Mouse (Mus musculus) forebrain, embryonic 14.5 days (tissue): ENCODE data around the gene Alkal2. TPM values are rescaled to one million over a fixed set of nuclear protein-coding genes. Genes with fewer than 3 reads are reported as not detected.

ENCODE experiments used
- ATAC-seq: fragments of 200-750 bp; cut with Nextera tagmentation; 2 replicates; pipeline ENCODE4 v1.8.0; 2017; ENCODE audit warnings: mild to moderate bottlenecking, moderate library complexity
- DNase-seq: peaks from one replicate; pipeline ENCODE4 v3.0.0-alpha.2; 2015; ENCODE audit warnings: low spot score
- H3K27ac ChIP-seq: fragments of 300-500 bp; sonication (generic); 2 replicates; pipeline ENCODE4 v1.5.1; 2014; ENCODE audit warnings: low read depth, mild to moderate bottlenecking, control low read depth, low read length, moderate library complexity
- H3K27me3 ChIP-seq: fragments of 300-500 bp; sonication (generic); replicated peaks from 2 replicates; pipeline ENCODE4 v1.6.1; 2014; ENCODE audit warnings: low read length, control low read depth, mixed read lengths; ENCODE audit not compliant: control insufficient read depth, insufficient read depth
- H3K36me3 ChIP-seq: fragments of 300-500 bp; sonication (generic); 2 replicates; pipeline ENCODE4 v1.6.1; 2014; ENCODE audit warnings: low read length, control low read depth; ENCODE audit not compliant: control insufficient read depth, insufficient read depth
- H3K4me1 ChIP-seq: fragments of 300-500 bp; sonication (generic); 2 replicates; pipeline ENCODE4 v1.6.1; 2014; ENCODE audit warnings: antibody characterized with exemption, low read length, control low read depth; ENCODE audit not compliant: control insufficient read depth, insufficient read depth
- H3K4me2 ChIP-seq: fragments of 300-500 bp; sonication (generic); 2 replicates; pipeline ENCODE4 v1.6.1; 2014; ENCODE audit warnings: mild to moderate bottlenecking, control low read depth, low read length
- H3K4me3 ChIP-seq: fragments of 300-500 bp; sonication (generic); 2 replicates; pipeline ENCODE4 v1.5.1; 2014; ENCODE audit warnings: low read depth, low read length, control low read depth
- H3K9ac ChIP-seq: fragments of 300-500 bp; sonication (generic); 2 replicates; pipeline ENCODE4 v1.6.1; 2014; ENCODE audit warnings: mild to moderate bottlenecking, low read length, control low read depth, moderate library complexity
- H3K9me3 ChIP-seq: fragments of 300-500 bp; sonication (generic); replicated peaks from 2 replicates; pipeline ENCODE4 v1.6.1; 2016; ENCODE audit warnings: low read length, control low read depth, mixed read lengths; ENCODE audit not compliant: control insufficient read depth
- WGBS: fragments of 180-500 bp; shearing (Covaris S2); extraction: QIAGEN DNeasy Blood & Tissue Kit; methylation state at CpG from one replicate; pipeline ENCODE4 v1.1.7; 2014; 5-methylcytosine and 5-hydroxymethylcytosine counted together
- polyA plus RNA-seq: library from polyadenylated mRNA; unstranded; fragments of >200 nt; fragmentation: Nextera tagmentation; extraction: Ambion mirVana; gene quantifications from 2 replicates; pipeline ENCODE4 v1.2.1, GENCODE M21; 2014

The Alkal2 gene
- polyA plus RNA-seq, 1 experiment from 2014 or later: not detected

- 22% methylated on average over 4 of the region's 4 CpGs for WGBS
- Histone ChIP-seq H3K4me2 (peak overlapping the region; percentile 96), H3K36me3 (no peaks in the 10 kb centered on the region), H3K4me1 (peaks cover 4% of the 10 kb centered on the region; the same call in 1 of the 2 replicates), H3K9me3 (no peaks in the 10 kb centered on the region), H3K9ac (peak overlapping the region; percentile 54), H3K27ac (no peak overlapping the region), H3K4me3 (peak overlapping the region; percentile 44), H3K27me3 (peaks cover 43% of the 10 kb centered on the region)
- DNase-seq (no peak), ATAC-seq (peak; percentile 55; the same call in 1 of the 2 replicates)
Observed at GRCm38 (mm10) chr12:30883592-30883985, 533 bp upstream of the Alkal2 start.

GRCm38 (mm10) chr12:30884622-30885230, 604 bp downstream of the Alkal2 start:
- peak overlapping the region; percentile 44 for H3K4me3 ChIP-seq
- H3K27ac ChIP-seq: no peak overlapping the region
- H3K36me3 ChIP-seq: no peaks in the 10 kb centered on the region
- peaks cover 4% of the 10 kb centered on the region; the same call in 1 of the 2 replicates for H3K4me1 ChIP-seq
- H3K4me2 ChIP-seq: peak overlapping the region; percentile 96
- peaks cover 43% of the 10 kb centered on the region for H3K27me3 ChIP-seq
- DNase-seq (peak; percentile 14), ATAC-seq (peak; percentile 54)
- peak overlapping the region; percentile 54 for H3K9ac ChIP-seq
- 8% methylated on average over 38 of the region's 39 CpGs for WGBS
- no peaks in the 10 kb centered on the region for H3K9me3 ChIP-seq

- H3K36me3 ChIP-seq: no peaks in the 10 kb centered on the region
- no peak overlapping the region for H3K27ac ChIP-seq
- H3K4me2 ChIP-seq: no peak overlapping the region
- no peak overlapping the region for H3K4me3 ChIP-seq
- WGBS: 80% methylated on average over 6 of the region's 6 CpGs
- no peak for ATAC-seq
- H3K27me3 ChIP-seq: peaks cover 43% of the 10 kb centered on the region
- H3K9ac ChIP-seq: no peak overlapping the region
- H3K9me3 ChIP-seq: no peaks in the 10 kb centered on the region
- DNase-seq: no peak
- H3K4me1 ChIP-seq: peaks cover 4% of the 10 kb centered on the region; the same call in 1 of the 2 replicates
Observed at GRCm38 (mm10) chr12:30885891-30886290, 1.8 kb downstream of the Alkal2 start.

GRCm38 (mm10) chr12:30888003-30888402, 3.9 kb downstream of the Alkal2 start:
- no peak overlapping the region for H3K4me3 ChIP-seq
- no peak overlapping the region for H3K9ac ChIP-seq
- WGBS: 85% methylated on average over 4 of the region's 4 CpGs
- peaks cover 4% of the 10 kb centered on the region; the same call in 1 of the 2 replicates for H3K4me1 ChIP-seq
- no peak overlapping the region for H3K4me2 ChIP-seq
- H3K27me3 ChIP-seq: peaks cover 29% of the 10 kb centered on the region
- DNase-seq (no peak), ATAC-seq (no peak)
- H3K9me3 ChIP-seq: no peaks in the 10 kb centered on the region
- H3K36me3 ChIP-seq: 0 out of 2 replicates have a peak, but pooled peaks cover 3% of the 10 kb centered on the region
- no peak overlapping the region for H3K27ac ChIP-seq

DNA sequence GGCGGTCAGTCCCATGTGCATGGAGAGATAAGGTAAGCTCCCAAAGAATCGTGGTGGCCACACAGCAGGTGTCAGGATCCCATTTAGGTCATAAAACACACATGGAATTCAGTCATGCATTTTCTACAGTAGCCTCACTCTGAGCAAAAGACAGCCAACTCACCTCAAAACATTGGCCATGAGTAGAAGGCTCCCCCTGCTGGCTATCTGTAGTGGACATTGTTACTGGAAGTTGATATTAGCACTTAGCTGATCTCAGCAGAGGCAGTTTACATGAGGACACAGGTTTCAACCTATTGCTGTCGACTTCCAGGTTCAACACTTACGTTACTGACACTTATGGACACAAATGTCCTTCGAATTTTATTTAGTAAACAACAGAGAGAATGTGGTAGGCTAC, 5.9 kb downstream of the Alkal2 start:
- H3K9me3 ChIP-seq: no peaks in the 10 kb centered on the region
- WGBS: 44% methylated on average over 5 of the region's 5 CpGs
- peaks cover 12% of the 10 kb centered on the region for H3K36me3 ChIP-seq
- H3K27me3 ChIP-seq: peaks cover 10% of the 10 kb centered on the region
- DNase-seq: peak; percentile 82
- H3K4me3 ChIP-seq: no peak overlapping the region
- no peaks in the 10 kb centered on the region for H3K4me1 ChIP-seq
- ATAC-seq: peak; percentile 55; the same call in 1 of the 2 replicates
- H3K9ac ChIP-seq: no peak overlapping the region
- no peak overlapping the region for H3K4me2 ChIP-seq
- no peak overlapping the region for H3K27ac ChIP-seq

- Histone ChIP-seq H3K27ac (no peak overlapping the region), H3K4me2 (no peak overlapping the region), H3K27me3 (no peaks in the 10 kb centered on the region), H3K9ac (no peak overlapping the region), H3K36me3 (peaks cover 13% of the 10 kb centered on the region), H3K4me1 (no peaks in the 10 kb centered on the region), H3K4me3 (no peak overlapping the region), H3K9me3 (no peaks in the 10 kb centered on the region)
- WGBS: 90% methylated on average over 7 of the region's 7 CpGs
- no peak for DNase-seq
- ATAC-seq: no peak
Observed at GRCm38 (mm10) chr12:30891438-30891837, 7.3 kb downstream of the Alkal2 start.

GRCm38 (mm10) chr12:30897039-30897438, 12.9 kb downstream of the Alkal2 start:
- 93% methylated on average over 4 of the region's 4 CpGs for WGBS
- Histone ChIP-seq H3K36me3 (peaks cover 20% of the 10 kb centered on the region), H3K27me3 (no peaks in the 10 kb centered on the region), H3K4me3 (no peak overlapping the region), H3K4me2 (no peak overlapping the region), H3K4me1 (no peaks in the 10 kb centered on the region), H3K9ac (no peak overlapping the region), H3K9me3 (no peaks in the 10 kb centered on the region), H3K27ac (no peak overlapping the region)
- DNase-seq: no peak
- ATAC-seq: no peak

- H3K4me3 ChIP-seq: no peak overlapping the region
- H3K4me1 ChIP-seq: peaks cover 11% of the 10 kb centered on the region
- peaks cover 8% of the 10 kb centered on the region for H3K36me3 ChIP-seq
- no peaks in the 10 kb centered on the region for H3K9me3 ChIP-seq
- no peak for ATAC-seq
- H3K4me2 ChIP-seq: no peak overlapping the region
- no peak overlapping the region for H3K27ac ChIP-seq
- DNase-seq: no peak
- no peaks in the 10 kb centered on the region for H3K27me3 ChIP-seq
- 90% methylated on average over 1 of the region's 1 CpGs for WGBS
- no peak overlapping the region for H3K9ac ChIP-seq
Observed at GRCm38 (mm10) chr12:30908658-30909057, 24.5 kb downstream of the Alkal2 start.

- no peaks in the 10 kb centered on the region for H3K27me3 ChIP-seq
- DNase-seq (no peak), ATAC-seq (no peak)
- H3K4me2 ChIP-seq: no peak overlapping the region; the same call in 1 of the 2 replicates
- H3K27ac ChIP-seq: no peak overlapping the region
- peaks cover 11% of the 10 kb centered on the region for H3K4me1 ChIP-seq
- no peak overlapping the region for H3K9ac ChIP-seq
- no peaks in the 10 kb centered on the region for H3K9me3 ChIP-seq
- H3K36me3 ChIP-seq: peaks cover 3% of the 10 kb centered on the region; the same call in 1 of the 2 replicates
- WGBS: 87% methylated on average over 2 of the region's 2 CpGs
- H3K4me3 ChIP-seq: no peak overlapping the region
Observed at GRCm38 (mm10) chr12:30909881-30910280, 25.8 kb downstream of the Alkal2 start.
